Mouse (Mus musculus) liver, postnatal 0 days (tissue): ENCODE measurements around the gene Immp2l. TPM values are rescaled to one million over a fixed set of nuclear protein-coding genes. Genes with fewer than 3 reads are reported as not detected.
"Not testable (repeated sequence)": the region's sequence is repeated elsewhere in the genome, so short reads cannot be mapped to it uniquely, and the experiment has no call there.

Experiments used
- ATAC-seq: fragments of 200-750 bp; cut with Nextera tagmentation; 2 replicates; pipeline ENCODE4 v1.8.0; 2017; ENCODE audit warnings: mild to moderate bottlenecking, moderate library complexity
- DNase-seq: peaks from one replicate; pipeline ENCODE4 v3.0.0-alpha.2; 2016
- H3K27ac ChIP-seq: fragments of 300-500 bp; sonication (generic); 2 replicates; pipeline ENCODE4 v1.5.1; 2014; ENCODE audit warnings: antibody characterized with exemption, moderate library complexity, mild to moderate bottlenecking, low read depth
- H3K27me3 ChIP-seq: fragments of 300-500 bp; sonication (generic); 2 replicates; pipeline ENCODE4 v1.6.1; 2014; ENCODE audit warnings: low read length, control low read depth, mixed read lengths; ENCODE audit not compliant: insufficient read depth
- H3K36me3 ChIP-seq: fragments of 300-500 bp; sonication (generic); replicated peaks from 2 replicates; pipeline ENCODE4 v1.6.1; 2014; ENCODE audit warnings: mild to moderate bottlenecking, control low read depth, low read length, moderate library complexity, mixed read lengths; ENCODE audit not compliant: insufficient read depth
- H3K4me1 ChIP-seq: fragments of 300-500 bp; sonication (generic); 2 replicates; pipeline ENCODE4 v1.6.1; 2014; ENCODE audit warnings: antibody characterized with exemption, mild to moderate bottlenecking, control low read depth; ENCODE audit not compliant: insufficient read depth
- H3K4me2 ChIP-seq: fragments of 300-500 bp; sonication (generic); 2 replicates; pipeline ENCODE4 v1.6.1; 2014; ENCODE audit warnings: low read depth, mild to moderate bottlenecking, low read length, moderate library complexity, mixed read lengths
- H3K4me3 ChIP-seq: fragments of 300-500 bp; sonication (generic); 2 replicates; pipeline ENCODE4 v1.5.1; 2014; ENCODE audit warnings: low read depth, low read length
- H3K9ac ChIP-seq: fragments of 300-500 bp; sonication (generic); replicated peaks from 2 replicates; pipeline ENCODE4 v1.6.1; 2014; ENCODE audit warnings: mild to moderate bottlenecking, moderate library complexity
- H3K9me3 ChIP-seq: fragments of 300-500 bp; sonication (generic); 2 replicates; pipeline ENCODE4 v1.6.1; 2016; ENCODE audit warnings: mild to moderate bottlenecking, control low read depth, low read length, mixed read lengths
- CTCF ChIP-seq: sonication (generic); IDR thresholded peaks from 2 replicates; pipeline ENCODE4 v1.5.1; 2016; ENCODE audit warnings: antibody characterized with exemption, low read depth
- EP300 ChIP-seq: IDR thresholded peaks from 2 replicates; pipeline ENCODE4 v1.6.1; 2016; ENCODE audit warnings: antibody characterized with exemption, low read depth, mild to moderate bottlenecking
- WGBS: fragments of 180-500 bp; shearing (Covaris S2); extraction: QIAGEN DNeasy Blood & Tissue Kit; methylation state at CpG from one replicate; pipeline ENCODE4 v1.1.7; 2014; ENCODE audit not compliant: insufficient replicate concordance; 5-methylcytosine and 5-hydroxymethylcytosine counted together
- polyA plus RNA-seq: library from polyadenylated mRNA; unstranded; fragments of >200 nt; fragmentation: Nextera tagmentation; extraction: Ambion mirVana; gene quantifications from 2 replicates; pipeline ENCODE4 v1.2.1, GENCODE M21; 2015

The Immp2l gene
- polyA plus RNA-seq, 1 experiment from 2014 or later, result 35.9 TPM

DNA sequence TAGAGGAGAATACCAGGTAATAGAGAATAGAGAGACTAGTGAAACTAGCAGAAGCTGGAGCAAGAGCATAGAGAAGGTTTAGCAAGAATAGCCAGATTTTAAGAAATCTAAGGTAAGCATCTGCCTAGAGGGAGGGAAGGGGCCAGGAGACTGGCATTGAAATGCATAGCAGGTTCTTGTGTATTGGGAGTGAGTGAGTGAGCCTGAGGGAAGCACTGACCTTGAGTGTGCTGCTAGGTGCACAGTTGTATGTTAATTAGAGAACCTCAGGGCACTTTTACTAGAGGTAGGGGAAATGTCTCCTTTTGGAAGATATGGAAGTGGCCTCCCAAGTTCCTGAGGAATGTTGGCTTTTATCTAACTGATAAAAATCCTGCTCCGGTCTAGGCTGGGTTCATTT is 705.9 kb downstream of the Immp2l start:
- H3K4me1 ChIP-seq, result no peaks in the 10 kb centered on the region
- H3K9me3 ChIP-seq, result no peaks in the 10 kb centered on the region
- no peak overlapping the region for H3K4me3 ChIP-seq
- H3K9ac ChIP-seq, result no peak overlapping the region
- 73% methylated on average over 1 of the region's 1 CpGs for WGBS
- no peak overlapping the region for H3K27ac ChIP-seq
- no peaks in the 10 kb centered on the region for H3K36me3 ChIP-seq
- ATAC-seq, result no peak
- no peak for DNase-seq
- H3K4me2 ChIP-seq, result no peak overlapping the region
- no peaks in the 10 kb centered on the region for H3K27me3 ChIP-seq
- TF ChIP-seq EP300 (no peak), CTCF (no peak)

DNA sequence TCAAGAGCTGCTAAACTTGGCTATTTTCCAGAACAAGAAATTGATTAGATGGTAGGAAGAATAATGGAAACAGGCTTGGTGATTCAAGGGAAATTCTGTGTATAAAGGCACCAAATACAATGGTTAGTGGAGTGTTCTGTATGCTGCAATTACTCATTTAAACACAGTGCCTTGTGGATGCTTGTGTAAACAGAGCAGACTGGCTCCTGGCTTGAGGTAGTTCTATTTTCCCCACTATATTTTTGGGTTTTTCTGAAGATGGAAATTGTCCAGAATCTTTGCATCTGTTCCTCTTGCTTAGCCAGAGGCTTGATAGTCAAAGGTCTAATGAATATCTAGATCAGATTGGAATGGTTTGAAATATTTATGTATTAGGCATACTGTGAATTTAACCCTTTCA is 709.3 kb downstream of the Immp2l start:
- no peak overlapping the region for H3K27ac ChIP-seq
- no peaks in the 10 kb centered on the region for H3K27me3 ChIP-seq
- no peak for TF ChIP-seq EP300
- no peak for TF ChIP-seq CTCF
- no peaks in the 10 kb centered on the region for H3K9me3 ChIP-seq
- H3K4me2 ChIP-seq, result no peak overlapping the region
- no peak overlapping the region for H3K9ac ChIP-seq
- DNase-seq (no peak), ATAC-seq (no peak)
- H3K4me1 ChIP-seq, result no peaks in the 10 kb centered on the region
- H3K36me3 ChIP-seq, result no peaks in the 10 kb centered on the region
- H3K4me3 ChIP-seq, result no peak overlapping the region

DNA sequence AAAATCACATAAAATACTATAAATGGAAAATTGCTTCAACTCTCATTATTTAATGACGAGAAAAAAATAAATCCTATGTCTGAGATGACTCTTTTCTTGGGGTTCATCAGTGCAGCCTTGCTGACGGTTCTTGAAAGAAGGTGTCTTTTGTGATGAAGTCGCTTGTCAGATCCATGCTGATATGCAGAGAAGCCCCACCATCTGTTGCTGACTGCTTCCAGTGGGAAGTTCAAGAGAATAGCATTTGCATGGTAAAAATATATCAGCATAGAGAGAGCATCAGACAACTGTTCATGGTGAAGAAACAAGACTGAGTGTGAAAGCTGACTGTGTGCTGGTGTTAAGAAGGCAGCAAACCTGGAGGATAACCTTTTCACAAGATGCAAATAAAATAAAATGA is 719.0 kb downstream of the Immp2l start:
- no peaks in the 10 kb centered on the region for H3K4me1 ChIP-seq
- WGBS, result 72% methylated on average over 3 of the region's 3 CpGs
- DNase-seq, result no peak
- H3K9ac ChIP-seq, result no peak overlapping the region
- H3K4me2 ChIP-seq, result no peak overlapping the region
- H3K9me3 ChIP-seq, result no peaks in the 10 kb centered on the region
- H3K36me3 ChIP-seq, result no peaks in the 10 kb centered on the region
- TF ChIP-seq CTCF (no peak), EP300 (no peak)
- no peak overlapping the region for H3K27ac ChIP-seq
- no peaks in the 10 kb centered on the region for H3K27me3 ChIP-seq
- ATAC-seq, result no peak
- H3K4me3 ChIP-seq, result no peak overlapping the region

DNA sequence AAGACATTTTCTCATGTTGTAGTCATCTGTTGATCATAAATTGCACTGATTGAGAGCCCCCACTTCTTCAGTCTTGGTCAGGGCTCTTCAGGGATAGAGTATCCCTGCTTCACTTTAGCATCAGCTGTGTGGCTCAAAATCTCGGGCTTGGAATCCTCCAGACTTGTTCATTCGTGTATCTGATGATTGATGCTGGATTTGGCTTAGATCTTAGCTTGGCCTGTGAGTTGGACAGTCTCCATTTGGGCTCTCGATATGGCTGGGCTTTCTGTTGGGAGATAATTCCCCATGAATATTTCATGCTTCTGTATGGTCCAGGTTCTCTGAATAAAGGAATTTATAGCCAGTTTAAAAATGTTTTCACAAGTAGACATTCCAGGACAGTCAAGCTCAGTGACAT is 739.5 kb downstream of the Immp2l start:
- Histone ChIP-seq H3K9me3 (no peaks in the 10 kb centered on the region), H3K9ac (no peak overlapping the region), H3K27me3 (no peaks in the 10 kb centered on the region), H3K4me2 (no peak overlapping the region), H3K27ac (no peak overlapping the region), H3K4me1 (no peaks in the 10 kb centered on the region), H3K36me3 (no peaks in the 10 kb centered on the region), H3K4me3 (no peak overlapping the region)
- DNase-seq (no peak), ATAC-seq (no peak)
- WGBS, result 61% methylated on average over 3 of the region's 3 CpGs
- TF ChIP-seq EP300, result no peak

DNA sequence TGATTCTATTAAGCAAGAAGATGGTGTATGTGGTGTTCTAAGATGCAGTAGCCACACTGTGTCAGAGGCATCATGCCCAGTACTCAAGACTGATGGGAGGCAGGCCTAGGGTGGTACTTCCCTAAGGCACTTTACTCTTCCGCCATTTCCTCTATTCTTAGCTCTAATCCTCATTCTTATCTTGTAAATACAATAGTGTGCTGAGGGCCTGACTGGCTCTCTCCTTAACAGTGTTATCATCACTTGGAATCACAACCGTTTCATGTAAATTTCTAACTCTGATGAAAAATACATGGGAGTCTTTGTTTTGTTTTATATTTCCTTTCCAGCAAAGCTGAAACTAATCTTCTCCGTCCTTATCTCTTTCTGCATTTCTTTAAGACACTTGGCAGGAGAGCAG is 750.1 kb downstream of the Immp2l start:
- no peaks in the 10 kb centered on the region for H3K36me3 ChIP-seq
- DNase-seq (no peak), ATAC-seq (no peak)
- no peak overlapping the region for H3K4me2 ChIP-seq
- no peaks in the 10 kb centered on the region for H3K9me3 ChIP-seq
- no peaks in the 10 kb centered on the region for H3K27me3 ChIP-seq
- no peak overlapping the region for H3K4me3 ChIP-seq
- H3K27ac ChIP-seq, result no peak overlapping the region
- no peaks in the 10 kb centered on the region for H3K4me1 ChIP-seq
- 62% methylated on average over 3 of the region's 3 CpGs for WGBS
- TF ChIP-seq EP300, result no peak
- TF ChIP-seq CTCF, result no peak
- H3K9ac ChIP-seq, result no peak overlapping the region

DNA sequence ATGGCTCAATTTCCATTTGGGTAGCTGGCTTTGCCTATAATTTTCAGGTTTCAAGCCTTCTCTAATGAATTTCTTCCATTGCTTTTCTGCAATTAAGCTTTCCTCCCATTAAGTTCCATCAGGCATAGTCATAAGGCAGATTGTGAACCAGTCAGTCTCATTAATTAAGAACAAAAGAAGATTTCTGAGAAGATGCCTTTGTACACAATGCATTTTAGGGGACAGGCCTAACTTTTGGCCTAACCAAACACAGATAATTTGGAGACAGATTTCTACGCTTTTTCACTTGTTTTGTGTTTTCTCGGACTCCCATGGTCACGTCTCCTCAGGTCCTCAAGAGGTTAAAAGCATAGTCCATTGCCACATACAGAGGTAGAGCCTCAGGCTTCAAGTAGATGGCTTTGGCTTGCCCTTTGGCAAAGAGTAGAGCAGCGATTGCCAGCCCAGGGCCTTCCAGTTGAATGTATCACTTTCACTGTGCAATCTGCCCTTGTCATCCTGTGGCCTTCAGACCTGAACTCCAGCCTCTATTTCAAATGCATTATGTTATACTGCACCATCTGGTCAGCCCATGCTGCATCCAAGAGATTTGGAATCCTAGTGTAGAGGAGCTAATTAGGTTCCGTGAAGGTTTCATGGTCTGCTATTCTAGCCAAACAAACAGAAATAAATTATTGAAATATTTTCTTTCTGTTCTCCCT is 750.9 kb downstream of the Immp2l start:
- TF ChIP-seq EP300, result no peak
- TF ChIP-seq CTCF, result no peak
- H3K4me3 ChIP-seq, result no peak overlapping the region
- no peak overlapping the region for H3K9ac ChIP-seq
- H3K36me3 ChIP-seq, result no peaks in the 10 kb centered on the region
- 84% methylated on average over 5 of the region's 5 CpGs for WGBS
- DNase-seq, result no peak
- H3K27ac ChIP-seq, result no peak overlapping the region
- no peaks in the 10 kb centered on the region for H3K4me1 ChIP-seq
- H3K4me2 ChIP-seq, result no peak overlapping the region
- ATAC-seq, result no peak
- no peaks in the 10 kb centered on the region for H3K9me3 ChIP-seq
- no peaks in the 10 kb centered on the region for H3K27me3 ChIP-seq

DNA sequence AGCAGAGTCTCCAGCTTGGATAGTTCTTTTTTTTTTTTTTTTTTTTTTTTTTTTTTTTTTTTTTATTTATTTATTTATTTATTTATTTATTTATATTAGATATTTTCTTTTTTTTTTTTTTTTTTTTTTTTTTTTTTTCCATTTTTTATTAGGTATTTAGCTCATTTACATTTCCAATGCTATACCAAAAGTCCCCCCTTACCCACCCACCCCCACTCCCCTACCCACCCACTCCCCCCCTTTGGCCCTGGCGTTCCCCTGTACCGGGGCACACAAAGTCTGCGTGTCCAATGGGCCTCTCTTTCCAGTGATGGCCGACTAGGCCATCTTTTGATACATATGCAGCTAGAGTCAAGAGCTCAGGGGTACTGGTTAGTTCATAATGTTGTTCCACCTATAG is 753.9 kb downstream of the Immp2l start:
- not testable (repeated sequence) for DNase-seq, ATAC-seq
- no CpG with 5 or more reads among the region's 4 CpGs for WGBS

DNA sequence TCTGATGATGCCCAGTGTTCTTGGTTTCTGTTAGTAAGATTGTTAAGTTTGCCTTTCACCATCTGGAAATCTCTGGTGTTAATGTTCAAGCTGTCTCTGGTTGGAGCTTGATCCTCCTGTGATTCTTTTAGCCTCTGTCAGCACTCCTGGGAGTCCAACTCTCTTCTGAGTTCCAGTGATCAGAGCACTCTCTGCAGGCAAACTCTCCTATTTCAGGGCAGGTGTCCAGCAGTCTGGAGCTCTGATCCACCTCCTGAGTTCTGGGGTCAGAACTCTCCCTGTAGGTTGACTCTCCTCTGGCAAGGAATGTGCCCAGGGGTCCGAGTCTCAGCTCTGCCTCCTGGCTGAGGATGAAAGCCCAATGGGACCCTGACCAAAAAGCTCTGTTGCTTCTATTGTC is 769.8 kb downstream of the Immp2l start:
- not testable (repeated sequence) for H3K27me3 ChIP-seq, H3K9ac ChIP-seq, H3K4me1 ChIP-seq, H3K9me3 ChIP-seq, H3K4me2 ChIP-seq, H3K4me3 ChIP-seq, H3K27ac ChIP-seq, ATAC-seq, H3K36me3 ChIP-seq, DNase-seq
- 61% methylated on average over 1 of the region's 1 CpGs for WGBS

More for the DNA sequence above, 753.9 kb downstream of the Immp2l start:
- H3K27me3 ChIP-seq, H3K27ac ChIP-seq, H3K4me1 ChIP-seq, H3K4me2 ChIP-seq, H3K9ac ChIP-seq, H3K9me3 ChIP-seq, H3K36me3 ChIP-seq, H3K4me3 ChIP-seq: not testable (repeated sequence)
